9 mouse cellular contexts compared by ENCODE assay signal in the genomic region with DNA sequence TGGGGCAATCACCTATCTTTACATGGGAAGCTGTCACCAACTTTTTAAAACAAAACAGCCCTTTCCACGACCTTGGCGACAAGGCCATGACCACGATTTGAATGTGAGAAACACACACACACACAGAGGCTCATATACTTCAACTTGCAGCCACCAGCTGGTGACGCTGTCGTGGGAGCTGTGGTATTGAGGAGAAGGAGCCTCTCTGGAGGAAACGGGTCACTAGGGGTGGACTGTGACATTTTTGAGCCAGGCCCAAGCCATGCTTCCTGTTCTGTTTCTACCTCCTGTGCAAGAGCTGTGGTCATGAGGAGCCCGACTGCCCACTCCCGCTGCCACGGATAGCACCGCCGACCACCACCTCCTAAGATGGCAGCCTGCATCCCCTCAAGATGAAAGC. TPM values are rescaled to one million over a fixed set of nuclear protein-coding genes. Genes with fewer than 3 reads are reported as not detected.
A peak's percentile ranks its signal among the peaks of the same experiment; 100 is the strongest.
DNase-seq lines count a peak whose midpoint lies in the region; ATAC-seq and TF ChIP-seq lines count a peak whose summit lies in the region.
"Had no signal": no experiment of that assay in that cellular context is flagged by ENCODE, and none has a peak within 500 bp of the region (broad histone marks: within the 10 kb centered on the region; RNA-seq: fewer than 3 reads in every experiment).

No protein-coding gene starts in this region.

- no peak for TF ChIP-seq POLR2A in olfactory bulb, adult 2 months (IDR thresholded peaks at IDR 0.05; ENCODE audit: insufficient read depth, low read depth, low read length)

- H3K4me1 ChIP-seq in liver, embryonic 12.5 days = peaks cover 74% of the 10 kb centered on the region
- peaks cover 47% of the 10 kb centered on the region for H3K4me1 ChIP-seq in liver, embryonic 11.5 days (replicated peaks; ENCODE audit: control insufficient read depth, insufficient read depth, low read length)
- peaks cover 64% of the 10 kb centered on the region for H3K4me1 ChIP-seq in olfactory bulb, adult 2 months (ENCODE audit: control insufficient read depth, insufficient read depth, low read length)
- peaks cover 70% of the 10 kb centered on the region for H3K4me1 ChIP-seq in midbrain, embryonic 15.5 days
- peaks cover 48% of the 10 kb centered on the region for H3K4me1 ChIP-seq in midbrain, embryonic 14.5 days (ENCODE audit: control insufficient read depth, insufficient read depth, low read length)

- no peak for ATAC-seq in liver, embryonic 12.5 days
- ATAC-seq in liver, embryonic 11.5 days (replicated peaks; ENCODE audit: low FRiP score) = no peak
- no peak for ATAC-seq in midbrain, embryonic 15.5 days (replicated peaks)
- no peak for ATAC-seq in midbrain, embryonic 14.5 days (ENCODE audit: low FRiP score, low TSS enrichment)

- H3K27ac ChIP-seq in liver, embryonic 12.5 days = peak overlapping the region; percentile 37; the same call in 1 of the 2 replicates
- no peak overlapping the region for H3K27ac ChIP-seq in liver, embryonic 11.5 days (ENCODE audit: low read depth, low read length)
- H3K27ac ChIP-seq in olfactory bulb, adult 2 months (ENCODE audit: insufficient read depth, low read depth, low read length) = peak overlapping the region; percentile 0; the same call in 1 of the 2 replicates
- H3K27ac ChIP-seq in midbrain, embryonic 15.5 days = no peak overlapping the region
- H3K27ac ChIP-seq in midbrain, embryonic 14.5 days (replicated peaks; ENCODE audit: low read depth, low read length) = no peak overlapping the region

- no peak overlapping the region for H3K4me2 ChIP-seq in liver, embryonic 12.5 days
- H3K4me2 ChIP-seq in liver, embryonic 11.5 days = no peak overlapping the region
- no peak overlapping the region for H3K4me2 ChIP-seq in midbrain, embryonic 15.5 days
- no peak overlapping the region for H3K4me2 ChIP-seq in midbrain, embryonic 14.5 days (ENCODE audit: low read length)
- H3K4me2 ChIP-seq: limb, embryonic 15.5 days had no signal

- peaks cover 83% of the 10 kb centered on the region for H3K36me3 ChIP-seq in liver, embryonic 12.5 days
- peaks cover 22% of the 10 kb centered on the region for H3K36me3 ChIP-seq in liver, embryonic 11.5 days (ENCODE audit: control insufficient read depth, insufficient read depth, low read length)
- H3K36me3 ChIP-seq in midbrain, embryonic 15.5 days (replicated peaks) = no peaks in the 10 kb centered on the region
- peaks cover 39% of the 10 kb centered on the region for H3K36me3 ChIP-seq in midbrain, embryonic 14.5 days (ENCODE audit: control insufficient read depth, insufficient read depth, low read length)

- no peak overlapping the region for H3K4me3 ChIP-seq in liver, embryonic 12.5 days
- no peak overlapping the region for H3K4me3 ChIP-seq in liver, embryonic 11.5 days (ENCODE audit: low read depth, low read length)
- no peak overlapping the region for H3K4me3 ChIP-seq in olfactory bulb, adult 2 months (ENCODE audit: insufficient read depth, low read depth, low read length)
- H3K4me3 ChIP-seq in midbrain, embryonic 15.5 days = no peak overlapping the region
- no peak overlapping the region for H3K4me3 ChIP-seq in midbrain, embryonic 14.5 days (replicated peaks; ENCODE audit: low read depth, low read length)
- H3K4me3 ChIP-seq: limb, embryonic 15.5 days had no signal

- no peaks in the 10 kb centered on the region for H3K9me3 ChIP-seq in liver, embryonic 12.5 days (replicated peaks)
- H3K9me3 ChIP-seq in liver, embryonic 11.5 days (ENCODE audit: control insufficient read depth, low read length) = no peaks in the 10 kb centered on the region
- H3K9me3 ChIP-seq in midbrain, embryonic 15.5 days = no peaks in the 10 kb centered on the region
- H3K9me3 ChIP-seq in midbrain, embryonic 14.5 days (ENCODE audit: control insufficient read depth, low read length) = no peaks in the 10 kb centered on the region
- H3K9me3 ChIP-seq: limb, embryonic 15.5 days had no signal

- no peak for TF ChIP-seq CTCF in olfactory bulb, adult 2 months (IDR thresholded peaks at IDR 0.05; ENCODE audit: insufficient read depth, low read depth, low read length)

- no peaks in the 10 kb centered on the region for H3K27me3 ChIP-seq in liver, embryonic 12.5 days (replicated peaks)
- H3K27me3 ChIP-seq in liver, embryonic 11.5 days (replicated peaks; ENCODE audit: control insufficient read depth, insufficient read depth, low read length) = no peaks in the 10 kb centered on the region
- no peaks in the 10 kb centered on the region for H3K27me3 ChIP-seq in midbrain, embryonic 15.5 days (replicated peaks)
- H3K27me3 ChIP-seq in midbrain, embryonic 14.5 days (ENCODE audit: control insufficient read depth, insufficient read depth, low read length) = no peaks in the 10 kb centered on the region
- H3K27me3 ChIP-seq: limb, embryonic 15.5 days had no signal

- no peak overlapping the region for H3K9ac ChIP-seq in liver, embryonic 12.5 days
- no peak overlapping the region for H3K9ac ChIP-seq in liver, embryonic 11.5 days (ENCODE audit: low read depth, low read length)
- no peak overlapping the region for H3K9ac ChIP-seq in midbrain, embryonic 15.5 days
- H3K9ac ChIP-seq in midbrain, embryonic 14.5 days (replicated peaks; ENCODE audit: low read length) = no peak overlapping the region
- H3K9ac ChIP-seq: limb, embryonic 15.5 days had no signal

- WGBS in liver, embryonic 12.5 days (ENCODE audit: insufficient replicate concordance) = 63% methylated on average over 11 of the region's 11 CpGs
- WGBS in liver, embryonic 11.5 days = 67% methylated on average over 11 of the region's 11 CpGs
- 76% methylated on average over 11 of the region's 11 CpGs for WGBS in olfactory bulb, adult 2 months
- 95% methylated on average over 11 of the region's 11 CpGs for WGBS in midbrain, embryonic 15.5 days
- WGBS in midbrain, embryonic 14.5 days = 92% methylated on average over 11 of the region's 11 CpGs

- DNase-seq in liver, embryonic 11.5 days (ENCODE audit: low spot score) = no peak
- peak; percentile 75 to 82 for DNase-seq in heart, adult 18-20 months
- DNase-seq in kidney, postnatal 10 days = peak; percentile 66
- no peak for DNase-seq in midbrain, embryonic 14.5 days
- no peak for DNase-seq in urinary bladder, adult 18-20 months (ENCODE audit: low spot score in 2 of 2)

RNA-seq across cellular contexts. Expression of a gene that starts 46.4 kb away (rescaled TPM):
- 35.7 and 38.5 TPM in 2 replicates for polyA plus RNA-seq in liver, embryonic 12.5 days (2016; fragmentation: Nextera tagmentation; extraction: Ambion mirVana)
- 49.1 and 55.8 TPM in 2 replicates for polyA plus RNA-seq in liver, embryonic 11.5 days (2014; fragmentation: Nextera tagmentation; extraction: Ambion mirVana)
- total RNA-seq in heart, adult 18-20 months (2021) = 10 to 100 TPM; 41.2 to 44.8 TPM
- polyA plus RNA-seq in olfactory bulb, adult 2 months (2012; ENCODE audit: insufficient read depth, insufficient read length, low replicate concordance, missing spikeins) = 440 TPM in 1 of 2 replicates, not detected in the other
- polyA plus RNA-seq in midbrain, embryonic 15.5 days (2015; fragmentation: Nextera tagmentation; extraction: Ambion mirVana) = 89.8 and 93.3 TPM in 2 replicates
- polyA plus RNA-seq in midbrain, embryonic 14.5 days (2014; fragmentation: Nextera tagmentation; extraction: Ambion mirVana) = 64.4 and 67.8 TPM in 2 replicates

Comparison
In these comparisons a context has a peak if more than half of its experiments do, and no peak if none do; other contexts are left out.
1. H3K27ac ChIP-seq: peak in liver, embryonic 12.5 days (single experiment) and olfactory bulb, adult 2 months (single experiment); none in liver, embryonic 11.5 days (single experiment), midbrain, embryonic 15.5 days (single experiment) and midbrain, embryonic 14.5 days (single experiment).
2. DNase-seq: peak in heart, adult 18-20 months (2 of 2) and kidney, postnatal 10 days (single experiment); none in liver, embryonic 11.5 days (single experiment), midbrain, embryonic 14.5 days (single experiment) and urinary bladder, adult 18-20 months (0 of 2).